Mouse (Mus musculus): ENCODE data around the gene Vkorc1l1.

Gene Vkorc1l1

DNA sequence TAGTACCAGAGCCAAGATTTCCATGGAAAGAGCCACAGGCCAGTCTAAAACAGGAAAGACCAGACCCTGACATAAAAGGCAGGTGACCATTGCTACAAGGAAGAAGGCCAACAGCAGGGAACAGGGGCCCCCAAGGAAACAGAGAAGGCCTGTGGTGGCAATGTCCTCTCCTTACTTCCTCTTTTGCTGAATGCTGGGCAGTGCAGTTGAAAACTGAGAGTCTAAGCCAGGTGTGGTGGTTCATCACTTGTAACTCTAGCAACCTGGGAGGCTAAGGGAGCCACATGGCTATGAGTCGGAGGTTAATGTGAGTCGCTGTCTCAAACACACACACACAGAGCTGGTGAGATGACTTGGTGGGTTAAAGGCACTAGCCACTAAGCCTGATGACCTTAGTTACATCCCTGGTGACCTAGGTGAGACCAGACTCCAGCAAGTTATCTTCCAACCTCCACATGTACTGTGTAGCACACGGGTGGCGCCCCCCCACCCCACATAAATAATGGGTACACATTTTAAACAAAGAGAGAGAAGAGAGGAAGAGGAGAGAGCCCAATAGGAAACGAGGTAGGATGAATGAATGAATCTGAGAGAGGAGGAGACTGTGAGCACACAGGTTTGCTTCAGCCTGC is 59.7 kb downstream of the Vkorc1l1 start:
- DNase-seq (ENCODE audit: low read depth): peak; percentile 61

DNA sequence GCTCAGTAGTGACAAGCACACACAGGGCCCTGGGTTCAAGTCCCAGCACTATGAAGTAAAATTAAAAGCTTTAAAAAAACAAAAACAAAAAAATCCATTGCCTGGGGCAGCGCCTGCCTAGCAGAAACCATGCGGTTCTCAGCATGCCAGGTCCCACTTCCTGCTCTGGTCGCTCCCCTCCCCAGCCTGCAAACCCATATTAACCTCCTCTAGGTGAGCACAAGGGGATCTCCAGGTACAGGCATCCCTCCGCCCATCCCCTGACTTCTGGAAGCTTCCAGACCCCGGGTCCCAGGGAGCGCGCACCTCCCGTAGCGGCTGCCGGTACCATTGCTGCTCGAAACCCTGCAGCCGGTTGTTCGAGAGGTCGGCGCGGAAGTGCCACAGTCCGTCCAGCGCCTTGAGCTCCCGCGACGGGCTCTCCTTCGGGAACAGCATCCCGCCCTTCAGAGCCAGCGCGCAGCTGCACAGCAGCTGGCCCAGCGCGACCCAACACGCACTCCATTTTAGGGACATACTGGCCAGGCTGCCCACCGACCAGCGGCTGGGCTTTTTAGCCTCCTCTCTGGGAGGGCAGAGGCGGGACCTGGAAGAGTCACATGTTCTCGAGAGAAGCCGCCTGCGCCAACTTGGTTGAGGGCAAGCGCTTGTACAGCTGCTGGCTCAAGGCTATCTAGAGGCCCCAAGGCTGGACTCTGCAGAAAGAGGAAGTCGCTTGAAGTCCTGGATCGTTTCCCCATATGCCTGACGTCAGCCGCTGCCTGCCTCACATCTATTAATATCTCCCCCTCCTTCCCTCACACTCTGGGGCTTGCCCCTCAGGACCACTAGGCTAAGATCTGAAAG is 60.8 kb downstream of the Vkorc1l1 start, which contains the start of gene Gusb:
Gene Gusb, minus strand, starts transcription at position 749 of the 846 bp plus-strand sequence.
- peak; percentile 99 for DNase-seq (ENCODE audit: low read depth)

GRCm38 (mm10) chr5:130003229-130003628 is 61.5 kb downstream of the Vkorc1l1 start:
- no peak for DNase-seq (ENCODE audit: low read depth)

DNA sequence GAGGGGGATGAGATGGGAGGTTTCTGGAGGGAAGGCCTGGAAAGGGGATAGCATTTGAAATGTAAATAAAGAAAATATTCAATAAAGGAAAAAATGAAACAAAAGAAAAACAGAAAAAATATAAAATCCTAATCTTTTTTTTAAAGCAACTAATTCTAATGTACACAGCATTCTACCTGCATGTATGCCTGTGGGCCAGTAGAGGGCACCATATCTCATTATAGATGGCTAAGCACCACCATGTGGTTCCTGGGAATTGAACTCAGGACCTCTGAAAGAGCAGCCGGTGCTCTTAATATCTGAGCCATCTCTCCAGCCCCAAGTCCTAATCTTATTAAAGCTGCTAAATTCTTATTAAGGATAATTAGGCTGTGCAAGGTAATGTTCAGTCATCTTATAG is 65.6 kb downstream of the Vkorc1l1 start:
- DNase-seq (ENCODE audit: low read depth): peak; percentile 55

DNA sequence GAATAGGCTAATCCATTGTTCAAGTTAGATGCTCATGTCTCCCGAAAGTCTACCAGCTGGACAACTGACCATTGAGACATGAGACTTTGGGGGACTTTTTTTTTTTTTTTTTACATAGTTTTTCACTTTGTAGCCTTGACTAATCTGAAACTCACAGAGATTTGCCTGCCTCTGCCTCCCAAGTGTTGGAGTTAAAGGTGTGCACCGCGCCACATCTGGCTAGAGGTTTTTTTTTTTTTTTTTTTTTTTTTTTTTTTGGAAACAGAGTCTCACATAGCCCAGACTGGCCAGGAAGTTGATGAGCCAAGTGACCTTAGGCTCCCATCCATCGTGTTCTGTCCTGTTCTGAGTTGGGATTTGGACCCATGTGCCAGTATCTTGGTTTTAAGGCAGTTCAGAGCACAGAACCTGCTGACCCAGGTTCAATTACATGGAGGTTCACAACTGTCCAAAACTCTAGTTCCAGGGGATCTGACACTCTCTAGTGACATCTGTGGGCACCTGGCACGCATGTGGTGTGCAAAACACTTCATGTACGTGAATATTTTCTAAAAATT is 66.3 kb downstream of the Vkorc1l1 start:
- no peak for DNase-seq (ENCODE audit: low read depth)

GRCm38 (mm10) chr5:130009784-130010183 is 68.0 kb downstream of the Vkorc1l1 start:
- DNase-seq (ENCODE audit: low read depth): no peak

DNA sequence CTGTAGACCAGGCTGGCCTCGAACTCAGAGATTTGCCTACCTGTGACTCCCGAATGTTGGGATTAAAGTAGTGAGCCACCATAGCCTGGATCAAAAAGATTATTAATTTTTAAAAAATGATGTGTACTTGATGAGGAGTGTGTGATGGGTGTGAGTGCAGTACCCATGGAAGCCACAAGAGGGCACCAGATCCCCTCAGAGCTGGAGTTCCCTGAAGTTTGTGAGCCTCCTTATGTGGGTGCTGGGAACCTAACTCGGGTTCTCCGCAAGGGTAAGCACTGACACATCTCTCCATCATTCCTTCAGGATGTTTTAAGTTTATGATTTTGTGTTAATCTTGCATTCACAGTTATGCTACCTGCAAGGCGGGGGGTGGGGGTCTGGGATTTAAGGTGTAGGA is 69.2 kb downstream of the Vkorc1l1 start:
- DNase-seq (ENCODE audit: low read depth): no peak

DNA sequence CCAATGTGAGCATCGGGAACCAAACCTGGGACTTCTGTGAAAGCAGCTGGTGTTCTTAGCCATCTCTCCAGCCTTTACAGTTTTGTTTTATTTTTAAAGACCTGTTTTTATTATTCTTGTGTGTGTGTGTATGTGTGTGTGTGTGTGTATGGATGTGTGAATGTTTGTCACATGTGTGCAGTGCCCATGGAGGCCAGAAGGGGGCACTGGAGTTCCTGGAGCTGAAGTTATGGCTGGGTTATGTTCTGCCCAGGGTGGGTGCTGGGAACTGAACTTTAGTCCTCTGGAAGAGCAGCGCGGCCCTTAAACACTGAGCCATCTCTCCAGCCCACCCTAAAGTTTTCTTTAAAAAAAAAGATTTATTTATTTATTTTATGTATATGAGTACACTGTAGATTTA is 73.3 kb downstream of the Vkorc1l1 start:
- no peak for DNase-seq (ENCODE audit: low read depth)

- DNase-seq (ENCODE audit: low read depth): no peak
Observed at GRCm38 (mm10) chr5:130019461-130019860, 77.7 kb downstream of the Vkorc1l1 start.

DNA sequence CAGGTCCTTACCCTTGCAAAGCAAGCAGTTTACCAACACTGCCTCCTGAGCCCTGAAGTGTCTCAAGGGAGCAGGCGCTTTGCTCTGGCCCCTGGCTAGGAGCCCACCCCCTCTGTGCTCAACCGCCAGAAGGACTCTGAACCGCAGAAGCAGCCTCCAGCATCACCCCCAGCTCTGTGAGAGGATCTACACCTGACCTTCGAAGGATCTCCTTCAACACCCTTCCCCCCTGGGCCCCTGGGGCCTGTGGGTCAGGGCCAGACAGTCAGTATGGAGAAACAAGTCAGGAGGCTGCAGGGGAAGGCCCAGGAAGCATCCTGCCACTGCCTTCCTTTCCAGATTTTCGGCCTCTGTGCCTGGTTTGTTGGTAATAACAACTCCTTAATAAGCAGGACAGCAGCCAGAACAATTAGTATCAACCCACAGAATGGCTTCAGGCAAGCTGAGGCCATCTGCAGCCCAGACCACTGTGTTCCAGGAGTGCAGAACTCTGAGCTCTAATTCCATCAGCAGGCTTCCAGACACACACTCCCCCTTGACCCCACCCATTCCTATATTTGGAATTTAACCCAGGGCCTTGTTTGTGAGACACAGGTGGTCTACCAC is 79.7 kb downstream of the Vkorc1l1 start:
- DNase-seq (ENCODE audit: low read depth): no peak

DNA sequence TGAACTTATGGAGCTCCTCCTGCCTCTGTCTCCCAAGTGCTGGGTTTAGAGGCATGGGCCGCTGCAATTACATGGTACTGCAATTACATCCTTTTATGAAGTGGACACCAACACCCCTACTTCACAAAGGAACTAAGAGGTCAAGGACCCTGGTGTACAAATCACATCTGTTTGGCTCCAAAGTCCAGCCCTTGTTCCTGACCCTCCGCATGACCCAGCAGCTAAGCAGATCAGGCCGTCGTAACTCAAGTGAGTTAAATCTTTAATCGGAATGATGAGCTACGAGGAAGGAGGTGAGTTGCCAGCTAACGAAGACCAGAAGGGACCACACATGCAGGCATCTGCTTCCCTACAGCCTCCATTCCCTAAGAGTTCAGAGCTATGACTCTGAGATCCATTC is 80.6 kb downstream of the Vkorc1l1 start:
- no peak for DNase-seq (ENCODE audit: low read depth)

DNA sequence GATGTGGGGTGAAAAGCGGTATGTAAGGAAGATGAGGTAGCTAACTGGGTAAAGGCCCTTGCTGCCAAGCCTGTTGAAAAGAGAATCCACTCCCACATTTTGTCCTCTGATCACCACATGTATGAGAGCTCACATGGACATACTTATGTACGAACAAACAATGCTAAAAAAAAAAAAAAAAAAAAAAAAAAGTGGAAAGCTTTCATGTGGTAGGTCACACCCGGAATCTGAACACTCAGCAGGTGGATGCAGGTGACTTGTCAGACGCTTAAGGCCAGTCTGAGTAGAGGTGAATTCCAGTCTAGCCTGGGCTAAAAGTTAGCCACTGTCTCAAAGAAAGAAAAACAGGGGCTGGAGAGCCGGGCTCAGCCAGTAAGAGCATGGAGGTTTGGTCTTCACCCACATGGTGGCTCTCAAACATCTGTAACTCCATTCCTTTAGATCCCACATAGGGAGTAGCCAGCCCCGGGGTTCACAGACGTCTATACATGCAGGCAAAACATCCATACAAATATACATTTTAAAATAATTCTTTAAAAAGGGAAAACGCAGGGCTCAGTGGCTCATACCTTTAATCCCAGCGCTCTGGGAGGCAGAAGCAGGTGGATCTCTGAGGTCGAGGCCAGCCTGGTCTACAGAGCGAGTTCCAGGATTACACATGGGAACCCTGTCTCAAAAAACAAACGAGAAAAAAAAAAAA is 81.4 kb downstream of the Vkorc1l1 start:
- peak; percentile 49 for DNase-seq (ENCODE audit: low read depth)

GRCm38 (mm10) chr5:130023767-130024539 is 82.2 kb downstream of the Vkorc1l1 start:
- DNase-seq (ENCODE audit: low read depth): peak; percentile 98

- no peak for DNase-seq (ENCODE audit: low read depth)
Observed at GRCm38 (mm10) chr5:130027134-130027533, 85.4 kb downstream of the Vkorc1l1 start.

- DNase-seq (ENCODE audit: low read depth): no peak
Observed at GRCm38 (mm10) chr5:130027696-130028095, 85.9 kb downstream of the Vkorc1l1 start.

GRCm38 (mm10) chr5:130029142-130029897 is 87.5 kb downstream of the Vkorc1l1 start, which contains the start of the genes Asl and Crcp:
Gene Asl (minus strand): TSS chr5:130029247.
Gene Crcp (plus strand): TSS chr5:130029290.
- DNase-seq (ENCODE audit: low read depth): peak; percentile 80

- DNase-seq (ENCODE audit: low read depth): peak; percentile 30
Observed at GRCm38 (mm10) chr5:130031410-130032390, 89.9 kb downstream of the Vkorc1l1 start.

DNA sequence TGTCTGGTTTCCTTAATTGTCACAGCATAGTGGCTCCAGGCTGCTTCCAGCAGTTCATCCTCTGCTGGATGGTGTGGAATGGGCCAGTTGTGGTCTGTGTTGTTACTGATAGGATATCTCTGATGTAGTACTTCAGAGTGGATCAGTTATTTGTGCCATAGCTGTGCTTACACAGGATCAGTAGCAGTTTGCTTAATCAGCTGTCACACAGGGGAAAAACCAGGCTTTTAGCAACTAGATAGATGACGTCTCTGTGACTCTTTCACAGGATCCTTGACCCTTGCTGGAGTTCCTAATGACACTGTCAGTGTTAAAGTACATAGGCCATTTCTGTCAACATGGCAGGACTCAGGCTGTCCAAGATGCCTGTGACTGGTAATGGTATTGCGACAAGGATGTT is 92.1 kb downstream of the Vkorc1l1 start:
- DNase-seq (ENCODE audit: low read depth): no peak
